Comparison of ENCODE assay signal across 8 mouse cellular contexts in genomic region chr13:32297398-32297797, GRCm38 (mm10). TPM values are rescaled to one million over a fixed set of nuclear protein-coding genes. Genes with fewer than 3 reads are reported as not detected.
DNase-seq lines count a peak whose midpoint lies in the region; ATAC-seq lines count a peak whose summit lies in the region.

No protein-coding gene starts in this region.

- no peaks in the 10 kb centered on the region for H3K36me3 ChIP-seq in limb, embryonic 11.5 days (ENCODE audit: control insufficient read depth, insufficient read depth, low read length)
- H3K36me3 ChIP-seq in limb, embryonic 10.5 days, result no peaks in the 10 kb centered on the region
- no peaks in the 10 kb centered on the region for H3K36me3 ChIP-seq in hindbrain, embryonic 11.5 days (ENCODE audit: control insufficient read depth, insufficient read depth, low read length)
- no peaks in the 10 kb centered on the region for H3K36me3 ChIP-seq in midbrain, embryonic 13.5 days

- H3K9ac ChIP-seq in limb, embryonic 11.5 days (ENCODE audit: low read length), result no peak overlapping the region
- no peak overlapping the region for H3K9ac ChIP-seq in hindbrain, embryonic 11.5 days (ENCODE audit: low read depth, low read length)
- H3K9ac ChIP-seq in midbrain, embryonic 13.5 days (replicated peaks), result no peak overlapping the region

- H3K4me2 ChIP-seq in limb, embryonic 11.5 days (ENCODE audit: low read depth, severe bottlenecking), result no peak overlapping the region
- no peak overlapping the region for H3K4me2 ChIP-seq in hindbrain, embryonic 11.5 days (replicated peaks; ENCODE audit: low read depth, low read length)
- H3K4me2 ChIP-seq in midbrain, embryonic 13.5 days (replicated peaks), result no peak overlapping the region

- H3K27me3 ChIP-seq in limb, embryonic 11.5 days (ENCODE audit: control insufficient read depth, insufficient read depth, low read length), result no peaks in the 10 kb centered on the region
- peaks cover 8% of the 10 kb centered on the region; the same call in 1 of the 2 replicates for H3K27me3 ChIP-seq in limb, embryonic 10.5 days (ENCODE audit: low read depth, poor library complexity, severe bottlenecking)
- H3K27me3 ChIP-seq in hindbrain, embryonic 11.5 days (ENCODE audit: control insufficient read depth, insufficient read depth, low read length), result no peaks in the 10 kb centered on the region
- H3K27me3 ChIP-seq in midbrain, embryonic 13.5 days, result no peaks in the 10 kb centered on the region

- ATAC-seq in limb, embryonic 11.5 days (ENCODE audit: insufficient number of reproducible peaks, low FRiP score, low TSS enrichment, low read depth), result no peak
- no peak for ATAC-seq in hindbrain, embryonic 11.5 days (ENCODE audit: low FRiP score)
- peak; percentile 37; the same call in 1 of the 2 replicates for ATAC-seq in midbrain, embryonic 13.5 days

- H3K4me1 ChIP-seq in limb, embryonic 11.5 days (ENCODE audit: control insufficient read depth, insufficient read depth, low read length), result peaks cover 6% of the 10 kb centered on the region
- peaks cover 9% of the 10 kb centered on the region for H3K4me1 ChIP-seq in limb, embryonic 10.5 days
- H3K4me1 ChIP-seq in hindbrain, embryonic 11.5 days (replicated peaks; ENCODE audit: control insufficient read depth, insufficient read depth, low read length), result no peaks in the 10 kb centered on the region
- H3K4me1 ChIP-seq in midbrain, embryonic 13.5 days (replicated peaks), result peaks cover 4% of the 10 kb centered on the region

- H3K27ac ChIP-seq in limb, embryonic 11.5 days (replicated peaks; ENCODE audit: low read depth, low read length), result no peak overlapping the region
- H3K27ac ChIP-seq in limb, embryonic 10.5 days, result no peak overlapping the region
- no peak overlapping the region for H3K27ac ChIP-seq in hindbrain, embryonic 11.5 days (ENCODE audit: low read depth, low read length)
- H3K27ac ChIP-seq in midbrain, embryonic 13.5 days, result no peak overlapping the region

- DNase-seq in limb, embryonic 11.5 days (ENCODE audit: low spot score), result peak; percentile 59
- no peak for DNase-seq in limb, embryonic 10.5 days (ENCODE audit: low spot score)
- peak; percentile 21 for DNase-seq in MEL-GATA-1-ER (ENCODE audit: extremely low read depth, low read depth)
- peak; percentile 67 for DNase-seq in embryo, embryonic 11 days
- peak; percentile 45 for DNase-seq in hindbrain, embryonic 11.5 days (ENCODE audit: low spot score)
- peak; percentile 21 for DNase-seq in left cerebral cortex, adult 11 months (ENCODE audit: low spot score)
- peak; percentile 10 to 19 for DNase-seq in thymus, postnatal 36 days

- no peak overlapping the region for H3K4me3 ChIP-seq in limb, embryonic 11.5 days (ENCODE audit: low read depth, low read length)
- no peak overlapping the region for H3K4me3 ChIP-seq in limb, embryonic 10.5 days
- H3K4me3 ChIP-seq in hindbrain, embryonic 11.5 days (ENCODE audit: low read depth, low read length), result no peak overlapping the region
- no peak overlapping the region for H3K4me3 ChIP-seq in midbrain, embryonic 13.5 days (replicated peaks)

- no peaks in the 10 kb centered on the region for H3K9me3 ChIP-seq in limb, embryonic 11.5 days (ENCODE audit: control insufficient read depth, low read length)
- H3K9me3 ChIP-seq in limb, embryonic 10.5 days (replicated peaks), result no peaks in the 10 kb centered on the region
- no peaks in the 10 kb centered on the region for H3K9me3 ChIP-seq in hindbrain, embryonic 11.5 days (ENCODE audit: control insufficient read depth, low read length)
- H3K9me3 ChIP-seq in midbrain, embryonic 13.5 days, result no peaks in the 10 kb centered on the region

- 51% methylated on average over 5 of the region's 5 CpGs for WGBS in limb, embryonic 11.5 days
- 55% methylated on average over 5 of the region's 5 CpGs for WGBS in limb, embryonic 10.5 days
- 57% methylated on average over 5 of the region's 5 CpGs for WGBS in hindbrain, embryonic 11.5 days
- WGBS in midbrain, embryonic 13.5 days, result 52% methylated on average over 5 of the region's 5 CpGs

RNA-seq across cellular contexts. Expression of gene Gmds, which starts 41.1 kb away (rescaled TPM):
- 30.6 and 31.4 TPM in 2 replicates for polyA plus RNA-seq in limb, embryonic 11.5 days (2014; fragmentation: Nextera tagmentation; extraction: Ambion mirVana)
- polyA plus RNA-seq in limb, embryonic 10.5 days (2016; fragmentation: Nextera tagmentation; extraction: Ambion mirVana), result 19.6 and 22.9 TPM in 2 replicates
- polyA plus RNA-seq in hindbrain, embryonic 11.5 days (2014; fragmentation: Nextera tagmentation; extraction: Ambion mirVana), result 29.1 and 32.1 TPM in 2 replicates
- polyA plus RNA-seq in midbrain, embryonic 13.5 days (2015; fragmentation: Nextera tagmentation; extraction: Ambion mirVana), result 26.5 and 27.3 TPM in 2 replicates
